Mouse (Mus musculus) naive thymus-derived CD4-positive, alpha-beta T cell, adult 2 months (primary cell): ENCODE results near the gene Ang6.
"Not testable (repeated sequence)": the region's sequence is repeated elsewhere in the genome, so short reads cannot be mapped to it uniquely, and the experiment has no call there.

Source experiments
- DNase-seq: peaks from one replicate; pipeline ENCODE4 v3.0.0-alpha.2; 2011; ENCODE audit warnings: low read depth

Ang6 gene

DNA sequence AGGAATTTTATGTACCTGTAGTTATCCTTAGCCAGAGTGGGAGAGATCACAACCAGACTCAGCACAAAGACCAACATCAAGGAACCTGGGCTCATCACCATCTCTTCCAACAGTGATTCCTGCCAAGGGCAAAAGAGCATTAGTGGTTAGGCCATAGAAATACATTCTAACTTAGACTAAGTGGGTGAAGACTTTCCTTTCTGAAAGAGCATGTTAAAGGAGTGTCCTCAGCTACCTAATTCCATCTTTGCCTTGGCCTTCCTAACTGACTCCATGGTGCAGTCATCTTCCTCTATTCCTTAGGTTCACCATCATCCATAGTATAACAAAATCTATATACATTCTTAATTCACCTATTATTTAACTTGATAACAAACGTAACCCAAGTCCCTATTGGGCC, at the start of gene Ang6:
Ang6 (minus strand) TSS at position 101 of the 400 bp plus-strand sequence.
- no peak for DNase-seq

DNA sequence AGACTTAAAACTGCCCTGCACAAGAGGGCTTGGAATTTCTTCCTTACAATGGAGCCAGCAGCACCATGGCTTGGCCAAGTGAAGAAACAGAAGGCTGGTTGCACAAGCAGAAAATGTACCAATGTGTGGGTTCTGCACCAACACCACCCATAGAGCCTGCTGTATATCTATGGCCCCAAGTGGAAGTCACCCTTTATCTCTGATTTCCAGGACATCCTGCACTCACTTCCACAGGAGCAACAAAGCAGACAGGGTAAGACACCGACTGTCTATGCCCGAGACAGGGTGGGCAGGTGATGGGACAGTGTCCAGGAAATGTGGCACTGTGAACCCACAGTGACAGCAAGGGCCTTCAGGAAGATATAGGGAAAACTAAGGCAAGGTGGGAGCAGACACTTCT, 44.5 kb upstream of the Ang6 start:
- not testable (repeated sequence) for DNase-seq

DNA sequence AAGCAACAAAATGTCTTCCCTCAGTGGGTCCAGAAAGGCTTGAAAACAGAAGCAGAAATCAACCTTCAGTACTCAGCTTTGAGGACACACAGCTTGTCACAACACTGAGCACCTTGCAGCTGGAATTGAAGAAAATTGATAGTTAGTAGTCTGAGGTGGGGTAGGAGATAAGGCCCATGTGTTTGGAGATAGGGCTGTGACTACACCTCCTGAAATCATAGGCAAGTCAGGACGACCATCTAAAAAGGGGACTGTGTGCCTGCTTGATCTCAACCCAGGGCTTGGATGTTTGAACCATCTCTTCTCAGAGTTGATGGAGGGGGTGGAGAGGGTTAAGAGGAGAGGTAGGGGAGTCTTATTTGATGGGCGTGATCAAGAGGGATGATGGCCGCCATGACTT, 29.8 kb upstream of the Ang6 start:
- DNase-seq = not testable (repeated sequence)

DNA sequence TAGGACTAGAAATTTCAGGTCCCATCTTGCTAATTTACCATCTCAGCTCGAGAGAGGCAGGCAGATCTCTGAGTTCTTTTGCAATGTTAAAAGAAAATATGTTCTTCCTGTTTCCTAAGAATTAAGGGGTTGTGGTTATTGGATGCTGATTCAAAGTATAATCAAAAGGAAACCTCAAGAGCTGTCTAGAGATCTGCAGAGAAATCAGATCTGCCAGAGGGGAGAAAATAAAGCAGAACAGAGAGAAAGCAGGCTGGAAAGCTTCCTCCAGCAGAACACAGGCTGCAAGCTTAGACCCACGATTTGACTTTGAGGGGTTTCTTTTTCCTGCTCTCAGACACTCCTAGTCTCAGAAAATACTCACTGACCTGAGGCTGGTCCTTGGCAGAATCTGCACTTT, 7.6 kb upstream of the Ang6 start:
- not testable (repeated sequence) for DNase-seq

DNA sequence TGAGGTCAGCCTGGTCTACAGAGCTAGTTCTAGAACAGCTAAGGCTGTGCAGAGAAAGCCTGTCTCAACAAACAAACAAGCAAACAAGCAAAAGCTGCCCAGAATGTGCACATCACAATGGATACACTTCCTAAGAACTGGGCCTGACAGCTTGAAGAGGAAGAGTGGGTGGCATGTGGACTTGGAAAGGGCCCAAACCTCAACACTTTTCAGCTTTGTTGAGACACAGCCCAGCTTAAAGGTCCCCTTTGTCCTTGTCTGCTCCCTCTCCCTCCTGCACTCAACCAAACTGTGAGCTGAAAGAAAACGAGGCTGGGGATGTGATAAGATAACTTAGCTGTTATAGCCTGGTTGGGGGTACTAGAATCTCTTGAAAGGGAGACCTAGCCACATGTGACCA, 6.0 kb upstream of the Ang6 start:
- not testable (repeated sequence) for DNase-seq

DNA sequence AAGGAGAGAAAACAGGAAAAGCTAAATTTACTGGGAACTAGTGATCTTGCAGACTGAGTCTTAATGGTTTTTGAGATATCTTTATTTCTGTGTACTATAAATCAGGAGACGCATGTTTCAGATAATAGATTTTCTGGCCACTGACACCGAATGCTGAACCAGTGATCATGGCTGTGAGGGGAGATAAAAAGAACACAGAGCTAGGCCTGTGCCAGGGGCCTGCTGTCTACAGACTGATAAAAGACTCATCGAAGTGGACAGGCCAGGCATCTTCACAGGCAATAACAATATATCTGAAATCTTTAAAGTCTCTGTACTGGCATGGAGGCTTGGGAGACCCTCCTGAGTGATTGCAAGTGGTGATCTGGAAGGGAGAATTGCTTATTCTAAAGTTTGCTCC, 469 bp downstream of the Ang6 start:
- DNase-seq = no peak

DNA sequence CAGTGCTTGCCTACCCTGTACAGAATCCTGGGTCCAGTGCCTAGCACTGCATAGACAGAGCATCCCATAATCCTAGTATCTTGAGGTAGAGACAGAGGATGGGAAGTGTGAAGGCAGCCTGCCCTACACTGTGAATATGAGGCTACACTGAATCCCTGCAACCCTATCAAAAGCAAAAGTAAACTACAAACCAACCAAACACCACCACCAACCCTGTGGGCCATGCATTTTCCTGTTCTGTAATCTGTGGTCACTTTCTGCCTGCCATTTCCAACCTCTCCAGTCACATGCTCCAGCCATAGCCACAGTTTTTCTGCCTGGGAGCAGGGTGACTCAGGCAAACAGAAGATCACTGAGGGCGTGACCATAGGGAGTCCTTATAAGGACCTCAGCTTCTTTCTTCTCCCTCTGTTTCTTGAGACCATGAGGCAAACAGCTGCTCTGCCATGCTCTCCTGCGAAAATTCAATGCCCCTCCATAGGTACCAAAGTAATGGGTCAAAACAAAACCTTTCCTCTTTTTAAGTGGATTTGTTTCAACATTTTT, 3.5 kb downstream of the Ang6 start:
- DNase-seq = not testable (repeated sequence)

DNA sequence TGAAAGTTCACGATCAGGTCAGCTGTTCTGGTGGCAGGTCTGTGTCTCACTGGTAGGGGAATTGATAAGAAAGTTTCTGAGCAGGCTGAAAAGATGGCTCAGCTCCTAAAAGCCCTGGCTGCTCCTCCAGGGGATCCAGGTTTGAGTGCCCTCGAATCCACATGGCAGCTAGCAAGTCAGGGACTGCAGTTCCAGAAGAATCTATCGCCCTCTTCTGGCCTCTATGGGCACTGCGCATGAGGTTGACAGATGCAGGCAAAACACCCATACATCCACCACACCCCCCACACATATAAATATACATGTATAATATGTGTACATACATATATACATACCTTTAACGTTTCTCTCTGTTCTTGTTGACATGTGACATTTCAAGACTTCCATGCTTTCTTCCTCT, 14.7 kb downstream of the Ang6 start:
- DNase-seq = peak; percentile 10

DNA sequence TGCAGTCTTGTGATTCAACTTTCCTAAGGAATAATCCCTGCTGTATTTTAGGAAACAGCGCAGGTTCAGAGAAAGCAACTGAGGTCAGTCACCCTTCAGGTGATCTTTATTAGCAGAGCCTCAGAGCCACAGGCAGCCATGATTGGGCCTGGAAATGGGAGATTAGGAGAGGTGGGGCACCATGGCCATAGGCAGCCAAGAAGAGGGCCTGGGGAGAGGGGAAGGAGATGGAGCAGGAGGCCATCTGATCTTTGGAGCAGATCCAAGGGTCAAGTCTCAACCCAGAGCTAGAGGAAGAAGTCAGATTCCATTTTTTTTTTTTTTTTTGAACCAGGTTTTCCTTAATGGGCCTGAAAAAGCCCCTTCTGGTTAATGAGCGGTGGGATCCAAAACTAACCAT, 15.9 kb downstream of the Ang6 start:
- no peak for DNase-seq

DNA sequence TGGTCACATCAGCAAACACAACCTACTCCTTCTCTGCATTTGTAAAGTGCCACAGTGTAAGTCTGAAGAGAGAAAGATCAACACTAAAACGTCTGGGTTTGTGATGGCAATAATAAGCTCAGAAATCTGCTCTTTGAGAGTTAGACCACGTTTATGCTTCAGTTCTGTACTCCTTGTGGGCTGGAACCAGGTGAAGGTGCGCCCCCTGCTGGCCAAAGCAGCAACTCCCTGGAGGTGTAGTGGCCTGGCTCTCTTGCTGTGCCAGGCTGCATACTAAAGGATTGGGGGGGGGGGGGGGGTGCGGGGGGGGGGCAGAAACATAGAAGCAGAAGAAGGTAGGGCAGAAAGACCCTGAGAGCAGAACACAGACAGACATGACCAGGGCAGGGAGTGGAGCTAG, 18.2 kb downstream of the Ang6 start:
- peak; percentile 52 for DNase-seq

DNA sequence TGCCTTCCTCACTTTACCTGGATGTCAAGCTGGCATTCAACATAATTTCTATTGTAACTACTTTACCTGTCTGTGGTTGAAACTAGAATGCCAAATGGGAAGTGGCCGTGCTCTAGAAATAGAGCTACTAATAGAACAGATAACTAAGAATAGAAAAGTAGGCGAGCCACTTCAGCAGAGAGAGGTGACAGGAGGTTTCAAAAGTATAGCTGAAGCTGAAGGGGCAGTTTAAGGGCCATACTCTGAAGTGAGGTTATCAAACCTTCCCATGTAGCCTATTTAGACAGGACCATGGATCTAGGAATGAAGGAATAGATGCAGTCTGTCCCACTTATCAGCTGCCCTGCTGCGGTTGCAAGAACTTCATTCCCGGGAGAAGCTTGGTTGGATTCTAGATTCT, 18.6 kb downstream of the Ang6 start:
- no peak for DNase-seq

DNA sequence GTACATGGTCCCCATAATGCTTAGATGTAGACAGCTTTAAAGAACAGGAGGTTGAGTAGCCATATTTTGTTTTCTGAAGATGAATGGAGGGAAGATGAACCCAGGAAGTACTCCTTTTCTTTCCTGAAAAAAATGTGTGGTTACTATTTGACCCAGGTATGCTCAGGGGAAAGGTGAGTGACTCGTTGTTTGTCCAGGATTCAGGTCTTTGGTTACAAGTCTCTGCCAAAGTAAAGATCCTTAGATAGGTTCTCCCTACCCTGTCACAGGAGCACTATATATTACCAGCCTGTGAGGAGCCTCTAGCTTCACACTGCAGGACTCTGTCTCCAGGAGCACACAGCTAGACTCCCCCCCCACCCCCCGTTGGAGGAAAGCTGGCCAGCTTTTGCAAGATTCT, 45.3 kb downstream of the Ang6 start, which contains the start of gene Ang5:
Ang5 (plus strand) TSS at position 301 of the 400 bp plus-strand sequence.
- not testable (repeated sequence) for DNase-seq

DNA sequence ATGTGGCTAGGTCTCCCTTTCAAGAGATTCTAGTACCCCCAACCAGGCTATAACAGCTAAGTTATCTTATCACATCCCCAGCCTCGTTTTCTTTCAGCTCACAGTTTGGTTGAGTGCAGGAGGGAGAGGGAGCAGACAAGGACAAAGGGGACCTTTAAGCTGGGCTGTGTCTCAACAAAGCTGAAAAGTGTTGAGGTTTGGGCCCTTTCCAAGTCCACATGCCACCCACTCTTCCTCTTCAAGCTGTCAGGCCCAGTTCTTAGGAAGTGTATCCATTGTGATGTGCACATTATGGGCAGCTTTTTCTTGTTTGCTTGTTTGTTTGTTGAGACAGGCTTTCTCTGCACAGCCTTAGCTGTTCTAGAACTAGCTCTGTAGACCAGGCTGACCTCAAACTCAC, 47.0 kb downstream of the Ang6 start:
- DNase-seq = not testable (repeated sequence)

DNA sequence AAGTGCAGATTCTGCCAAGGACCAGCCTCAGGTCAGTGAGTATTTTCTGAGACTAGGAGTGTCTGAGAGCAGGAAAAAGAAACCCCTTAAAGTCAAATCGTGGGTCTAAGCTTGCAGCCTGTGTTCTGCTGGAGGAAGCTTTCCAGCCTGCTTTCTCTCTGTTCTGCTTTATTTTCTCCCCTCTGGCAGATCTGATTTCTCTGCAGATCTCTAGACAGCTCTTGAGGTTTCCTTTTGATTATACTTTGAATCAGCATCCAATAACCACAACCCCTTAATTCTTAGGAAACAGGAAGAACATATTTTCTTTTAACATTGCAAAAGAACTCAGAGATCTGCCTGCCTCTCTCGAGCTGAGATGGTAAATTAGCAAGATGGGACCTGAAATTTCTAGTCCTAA, 48.7 kb downstream of the Ang6 start:
- DNase-seq = not testable (repeated sequence)
